Mouse (Mus musculus) lung, postnatal 36 days (tissue): ENCODE data around the gene Eqtn.

Experiments
- DNase-seq: peaks from one replicate; pipeline ENCODE4 v3.0.0; 2022; ENCODE audit warnings: mixed read lengths

The Eqtn gene

DNA sequence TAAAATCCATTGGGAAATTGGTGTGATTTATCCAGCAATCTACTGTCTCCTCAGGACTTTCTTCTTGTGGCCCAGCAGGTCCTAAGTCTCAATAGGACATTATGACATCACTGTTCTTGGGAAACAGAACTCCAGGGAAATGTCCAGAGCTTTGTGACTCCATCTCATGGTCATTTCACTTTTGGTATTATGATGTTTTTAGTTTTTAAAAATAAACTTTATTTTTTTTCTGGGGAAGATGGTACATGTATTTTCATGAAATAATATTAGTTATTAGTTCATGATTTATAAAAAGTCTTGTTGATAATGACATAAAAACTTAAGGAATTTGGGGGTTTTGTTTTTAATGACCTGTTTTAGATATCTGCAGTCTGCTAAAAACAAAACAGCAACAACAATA is at the start of gene Eqtn:
Eqtn (minus strand) TSS at position 101 of the 400 bp plus-strand sequence.
- no peak for DNase-seq

DNA sequence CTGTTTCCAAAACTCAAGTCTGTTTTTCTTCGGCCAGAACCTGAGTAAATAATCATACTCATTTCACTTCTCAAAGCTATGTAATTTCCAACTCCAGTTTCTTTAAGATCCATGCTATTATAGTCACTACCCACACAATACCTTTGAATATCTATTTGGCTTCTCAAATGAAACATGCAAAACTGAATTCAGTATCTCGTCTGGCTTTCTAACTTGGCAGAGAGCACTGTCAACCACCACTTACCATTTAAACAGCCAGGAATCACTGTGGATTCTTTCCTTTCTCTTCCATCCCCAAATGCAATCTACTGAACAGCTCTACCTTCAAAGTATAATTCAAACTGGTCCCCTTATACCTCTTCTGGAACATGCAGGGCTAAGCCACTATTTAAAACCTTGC is 44.7 kb upstream of the Eqtn start:
- DNase-seq, result no peak

DNA sequence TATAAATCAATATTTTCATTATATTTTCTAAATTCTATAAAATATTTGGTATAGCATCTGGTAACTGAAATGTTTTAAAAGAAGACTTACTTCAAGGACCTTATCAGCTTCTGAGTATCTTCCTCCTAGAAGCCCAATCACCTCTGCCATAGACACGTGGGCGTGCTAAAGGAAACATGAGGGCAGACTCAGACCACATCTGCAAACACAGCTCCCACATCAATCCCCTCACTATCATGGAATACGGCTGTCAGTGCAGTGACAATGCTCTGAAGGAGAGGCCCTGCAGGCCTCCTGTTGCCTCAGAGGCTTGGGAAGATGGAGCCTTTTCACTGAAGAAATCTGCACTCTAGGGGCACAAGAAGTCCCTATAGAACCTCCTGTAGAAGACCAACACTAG is 24.1 kb upstream of the Eqtn start:
- no peak for DNase-seq

DNA sequence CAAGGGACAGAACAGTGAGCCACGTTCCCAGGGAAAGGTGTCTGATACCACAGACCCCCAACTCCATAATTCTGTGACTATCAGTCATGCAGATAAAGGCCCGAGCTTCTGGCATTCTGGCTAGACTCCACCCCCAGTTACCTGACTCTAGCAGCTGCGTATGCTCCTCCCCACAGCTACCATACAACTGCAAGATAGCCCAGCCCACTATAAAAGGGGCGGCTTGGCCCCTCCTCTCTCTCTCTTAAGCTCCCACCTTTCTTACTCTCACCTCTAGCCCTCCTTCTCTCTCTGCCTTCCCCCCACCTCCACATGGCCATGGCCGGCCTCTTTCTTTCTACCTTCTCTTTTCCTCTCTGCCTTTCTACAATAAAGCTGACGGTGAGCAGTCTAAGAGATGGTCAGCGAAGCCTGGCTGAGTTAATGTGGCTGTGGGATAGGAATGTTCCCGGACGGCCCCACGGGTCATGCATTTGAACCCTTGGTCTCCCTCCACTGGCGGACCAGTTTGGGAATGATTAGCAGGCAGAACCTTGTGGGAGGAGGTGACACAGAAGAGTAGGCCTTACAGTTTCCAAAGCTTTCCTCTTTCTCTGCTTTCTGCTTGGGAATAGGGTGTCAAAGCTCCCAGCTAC is 12.7 kb upstream of the Eqtn start:
- no peak for DNase-seq

DNA sequence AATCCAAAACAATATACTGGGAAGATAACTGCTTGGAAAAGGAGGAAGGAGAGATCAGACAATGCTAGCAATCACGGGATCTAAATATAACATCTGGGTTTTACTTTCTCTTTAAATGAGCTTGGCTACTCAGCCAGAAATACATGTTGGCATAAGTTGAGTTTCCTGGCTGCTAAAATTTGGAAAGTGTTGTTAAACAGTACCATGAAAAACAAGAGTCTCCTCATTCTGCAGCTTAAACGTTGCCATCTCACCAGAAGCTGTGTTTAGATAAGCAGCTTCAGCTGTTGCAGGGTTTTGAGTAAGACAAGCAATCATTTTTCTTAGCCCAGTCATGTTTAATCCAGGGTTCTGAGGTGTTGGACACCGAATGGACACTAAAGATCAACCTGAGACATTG is 26.9 kb downstream of the Eqtn start:
- no peak for DNase-seq

DNA sequence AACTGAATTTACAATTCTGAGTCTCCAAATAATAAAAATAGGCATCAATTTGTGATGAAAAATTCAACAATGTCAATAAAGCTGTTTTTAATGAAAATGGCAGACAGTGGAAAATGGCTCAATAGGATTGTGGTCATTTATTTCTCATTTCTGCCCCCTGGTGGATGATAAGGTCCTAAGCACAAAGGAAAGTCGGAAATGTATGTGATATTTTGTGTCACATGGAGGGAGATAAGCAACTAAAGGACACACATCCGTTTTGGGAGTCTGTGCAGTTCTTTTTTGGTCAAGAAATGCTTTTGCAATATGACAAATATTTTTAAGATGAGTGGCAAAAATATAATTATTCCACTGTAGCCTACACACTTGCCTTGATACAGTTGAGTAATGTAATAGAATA is 27.9 kb downstream of the Eqtn start:
- peak; percentile 76 for DNase-seq
